Mouse (Mus musculus) cortical plate, adult 2 months (tissue): ENCODE data around the gene Rnf43. TPM values are rescaled to one million over a fixed set of nuclear protein-coding genes. Genes with fewer than 3 reads are reported as not detected.

Experiments
- H3K27ac ChIP-seq: fragments of 200-500 bp; 2 replicates; pipeline ENCODE4 v1.5.1; 2012; ENCODE audit warnings: low read length, control low read depth, inconsistent platforms; ENCODE audit not compliant: insufficient read depth
- H3K4me1 ChIP-seq: fragments of 200-500 bp; 2 replicates; pipeline ENCODE4 v1.6.1; 2011; ENCODE audit warnings: low read length; ENCODE audit not compliant: control insufficient read depth, insufficient read depth
- H3K4me3 ChIP-seq: fragments of 200-500 bp; 2 replicates; pipeline ENCODE4 v1.5.1; 2011; ENCODE audit warnings: mild to moderate bottlenecking, low read length, control low read depth; ENCODE audit not compliant: insufficient read depth
- CTCF ChIP-seq: fragments of 200-500 bp; IDR thresholded peaks from 2 replicates; pipeline ENCODE4 v1.5.1; 2011; ENCODE audit warnings: mild to moderate bottlenecking, control low read depth, low read length; ENCODE audit not compliant: insufficient read depth; ENCODE audit errors: extremely low read depth
- POLR2A ChIP-seq: fragments of 200-500 bp; IDR thresholded peaks from 2 replicates; pipeline ENCODE4 v1.6.1; 2011; ENCODE audit warnings: mild to moderate bottlenecking, low read length, control low read depth; ENCODE audit not compliant: insufficient read depth; ENCODE audit errors: extremely low read depth
- polyA plus RNA-seq: library from polyadenylated mRNA; depleted of rRNA; stranded (reverse); fragments of >200 nt; gene quantifications from 2 replicates; pipeline ENCODE4 v1.2.3, GENCODE M21; 2012

The Rnf43 gene
- polyA plus RNA-seq, 1 experiment: 2.1 TPM

- Histone ChIP-seq H3K4me1 (no peaks in the 10 kb centered on the region), H3K4me3 (peak overlapping the region; percentile 90), H3K27ac (0 out of 2 replicates have a peak overlapping the region, but pooled peaks have one; percentile 6)
- no peak for TF ChIP-seq POLR2A
- no peak for TF ChIP-seq CTCF
Observed at GRCm38 (mm10) chr11:87736647-87737134, 74.2 kb downstream of the Rnf43 start.

GRCm38 (mm10) chr11:87737175-87737740 is 74.7 kb downstream of the Rnf43 start, which contains the start of gene Supt4a:
Supt4a (plus strand) TSS chr11:87737552.
- TF ChIP-seq CTCF (no peak), POLR2A (peak; percentile 90)
- Histone ChIP-seq H3K4me1 (no peaks in the 10 kb centered on the region), H3K27ac (0 out of 2 replicates have a peak within 1 kb of the TSS, but pooled peaks have one; percentile 6), H3K4me3 (peak within 1 kb of the TSS; percentile 90)

- no peak for TF ChIP-seq POLR2A
- no peaks in the 10 kb centered on the region for H3K4me1 ChIP-seq
- no peak overlapping the region for H3K27ac ChIP-seq
- H3K4me3 ChIP-seq: no peak overlapping the region
Observed at GRCm38 (mm10) chr11:87743691-87744090, 81.2 kb downstream of the Rnf43 start.

- TF ChIP-seq POLR2A (no peak), CTCF (no peak)
- no peak overlapping the region for H3K27ac ChIP-seq
- H3K4me3 ChIP-seq: no peak overlapping the region
- H3K4me1 ChIP-seq: no peaks in the 10 kb centered on the region
Observed at GRCm38 (mm10) chr11:87744964-87745363, 82.4 kb downstream of the Rnf43 start.

GRCm38 (mm10) chr11:87745632-87746555 is 83.4 kb downstream of the Rnf43 start:
- no peak overlapping the region for H3K4me3 ChIP-seq
- no peaks in the 10 kb centered on the region for H3K4me1 ChIP-seq
- TF ChIP-seq POLR2A: no peak
- TF ChIP-seq CTCF: no peak
- no peak overlapping the region for H3K27ac ChIP-seq

- Histone ChIP-seq H3K4me3 (no peak overlapping the region), H3K27ac (no peak overlapping the region), H3K4me1 (no peaks in the 10 kb centered on the region)
- no peak for TF ChIP-seq POLR2A
- no peak for TF ChIP-seq CTCF
Observed at GRCm38 (mm10) chr11:87747312-87747711, 84.8 kb downstream of the Rnf43 start.

GRCm38 (mm10) chr11:87747716-87748115 is 85.2 kb downstream of the Rnf43 start:
- Histone ChIP-seq H3K4me1 (no peaks in the 10 kb centered on the region), H3K4me3 (no peak overlapping the region), H3K27ac (no peak overlapping the region)
- TF ChIP-seq POLR2A: no peak
- no peak for TF ChIP-seq CTCF

GRCm38 (mm10) chr11:87748132-87749119 is 85.9 kb downstream of the Rnf43 start:
- no peak overlapping the region for H3K27ac ChIP-seq
- TF ChIP-seq CTCF (no peak), POLR2A (no peak)
- no peaks in the 10 kb centered on the region for H3K4me1 ChIP-seq
- H3K4me3 ChIP-seq: no peak overlapping the region
